Mouse (Mus musculus) kidney, embryonic 16.5 days (tissue): ENCODE measurements at regions not wholly inside any gene's neighbourhood (a gene's known extent, or its start where the extent isn't known, plus 50 kb on each side); places are given as distances from the start of the nearest gene placed in this dataset.

Experiments used
- ATAC-seq: fragments of 200-750 bp; cut with Nextera tagmentation; 2 replicates; pipeline ENCODE4 v1.8.0; 2017; ENCODE audit warnings: moderate TSS enrichment; ENCODE audit not compliant: low FRiP score, low TSS enrichment
- H3K27ac ChIP-seq: fragments of 300-500 bp; sonication (generic); 2 replicates; pipeline ENCODE4 v1.5.1; 2014; ENCODE audit warnings: low read length
- H3K27me3 ChIP-seq: fragments of 300-500 bp; sonication (generic); 2 replicates; pipeline ENCODE4 v1.6.1; 2014; ENCODE audit warnings: low read length, control low read depth, mixed read lengths; ENCODE audit not compliant: insufficient read depth
- H3K36me3 ChIP-seq: fragments of 300-500 bp; sonication (generic); 2 replicates; pipeline ENCODE4 v1.6.1; 2014; ENCODE audit warnings: low read length, control low read depth, mixed read lengths; ENCODE audit not compliant: insufficient read depth
- H3K4me1 ChIP-seq: fragments of 300-500 bp; sonication (generic); 2 replicates; pipeline ENCODE4 v1.6.1; 2014; ENCODE audit warnings: low read length, control low read depth, mixed read lengths; ENCODE audit not compliant: insufficient read depth
- H3K4me2 ChIP-seq: fragments of 300-500 bp; sonication (generic); replicated peaks from 2 replicates; pipeline ENCODE4 v1.6.1; 2014; ENCODE audit warnings: low read depth, low read length
- H3K4me3 ChIP-seq: fragments of 300-500 bp; sonication (generic); 2 replicates; pipeline ENCODE4 v1.5.1; 2014; ENCODE audit warnings: mild to moderate bottlenecking, low read length
- H3K9ac ChIP-seq: fragments of 300-500 bp; sonication (generic); replicated peaks from 2 replicates; pipeline ENCODE4 v1.6.1; 2014; ENCODE audit warnings: low read length
- H3K9me3 ChIP-seq: fragments of 300-500 bp; sonication (generic); 2 replicates; pipeline ENCODE4 v1.6.1; 2016; ENCODE audit warnings: low read length, control low read depth
- WGBS: fragments of 180-500 bp; shearing (Covaris S2); extraction: QIAGEN DNeasy Blood & Tissue Kit; methylation state at CpG from one replicate; pipeline ENCODE4 v1.1.7; 2014; 5-methylcytosine and 5-hydroxymethylcytosine counted together

- H3K27me3 ChIP-seq = no peaks in the 10 kb centered on the region
- peak overlapping the region; percentile 56; the same call in 1 of the 2 replicates for H3K27ac ChIP-seq
- no peaks in the 10 kb centered on the region for H3K9me3 ChIP-seq
- H3K4me3 ChIP-seq = no peak overlapping the region
- no peak for ATAC-seq
- 63% methylated on average over 9 of the region's 9 CpGs for WGBS
- peaks cover 54% of the 10 kb centered on the region for H3K4me1 ChIP-seq
- H3K4me2 ChIP-seq = no peak overlapping the region
- no peak overlapping the region for H3K9ac ChIP-seq
- no peaks in the 10 kb centered on the region for H3K36me3 ChIP-seq
Measured at GRCm38 (mm10) chr11:86870486-86871165, 63.1 kb upstream of the Dhx40 start.

GRCm38 (mm10) chr11:86866931-86867330, 59.4 kb upstream of the Dhx40 start:
- no peaks in the 10 kb centered on the region for H3K9me3 ChIP-seq

GRCm38 (mm10) chr11:86859864-86860528, 52.5 kb upstream of the Dhx40 start:
- Histone ChIP-seq H3K27ac (no peak overlapping the region), H3K4me2 (no peak overlapping the region), H3K9ac (no peak overlapping the region), H3K4me1 (0 out of 2 replicates have a peak, but pooled peaks cover 4% of the 10 kb centered on the region), H3K9me3 (no peaks in the 10 kb centered on the region; the same call in 1 of the 2 replicates), H3K4me3 (no peak overlapping the region), H3K36me3 (no peaks in the 10 kb centered on the region), H3K27me3 (no peaks in the 10 kb centered on the region)
- WGBS = 45% methylated on average over 8 of the region's 8 CpGs
- no peak for ATAC-seq

More at GRCm38 (mm10) chr11:86866931-86867330, 59.4 kb upstream of the Dhx40 start:
- 72% methylated on average over 10 of the region's 10 CpGs for WGBS
- peaks cover 30% of the 10 kb centered on the region for H3K4me1 ChIP-seq
- H3K27me3 ChIP-seq = no peaks in the 10 kb centered on the region
- no peak for ATAC-seq
- no peak overlapping the region for H3K27ac ChIP-seq
- no peaks in the 10 kb centered on the region for H3K36me3 ChIP-seq
- H3K9ac ChIP-seq = no peak overlapping the region
- no peak overlapping the region for H3K4me3 ChIP-seq
- no peak overlapping the region for H3K4me2 ChIP-seq

- Histone ChIP-seq H3K27me3 (no peaks in the 10 kb centered on the region), H3K4me1 (0 out of 2 replicates have a peak, but pooled peaks cover 4% of the 10 kb centered on the region), H3K4me2 (no peak overlapping the region), H3K4me3 (no peak overlapping the region), H3K36me3 (no peaks in the 10 kb centered on the region), H3K9me3 (no peaks in the 10 kb centered on the region; the same call in 1 of the 2 replicates), H3K9ac (no peak overlapping the region), H3K27ac (no peak overlapping the region)
- ATAC-seq = no peak
- 83% methylated on average over 9 of the region's 9 CpGs for WGBS
Measured at GRCm38 (mm10) chr11:86859236-86859817, 51.8 kb upstream of the Dhx40 start.

- H3K4me1 ChIP-seq = peaks cover 7% of the 10 kb centered on the region; the same call in 1 of the 2 replicates
- WGBS = 91% methylated on average over 3 of the region's 3 CpGs
- no peak for ATAC-seq
- H3K9me3 ChIP-seq = no peaks in the 10 kb centered on the region; the same call in 1 of the 2 replicates
- H3K27ac ChIP-seq = no peak overlapping the region
- no peak overlapping the region for H3K4me2 ChIP-seq
- H3K4me3 ChIP-seq = no peak overlapping the region
- H3K36me3 ChIP-seq = no peaks in the 10 kb centered on the region
- H3K9ac ChIP-seq = no peak overlapping the region
- H3K27me3 ChIP-seq = no peaks in the 10 kb centered on the region
Measured at GRCm38 (mm10) chr11:86858211-86858610, 50.7 kb upstream of the Dhx40 start.
